28 mouse cellular contexts compared by ENCODE assay signal in genomic region chr14:89242159-89242558, GRCm38 (mm10).
"Had no signal": no experiment of that assay in that cellular context is flagged by ENCODE, and none has a peak within 500 bp of the region (broad histone marks: within the 10 kb centered on the region; RNA-seq: fewer than 3 reads in every experiment).

No protein-coding gene starts in this region.

- H3K4me2 ChIP-seq: embryonic facial prominence, embryonic 12.5 days; embryonic facial prominence, embryonic 13.5 days; embryonic facial prominence, embryonic 15.5 days; forebrain, embryonic 12.5 days; forebrain, embryonic 15.5 days had no signal

- DNase-seq: cerebellum, adult 2 months; cerebellum, adult 8-10 months; cerebellum, adult 9-10 months; cerebellum, adult 9-11 months; cerebellum, postnatal 10 days; cerebellum, postnatal 14 days; cerebellum, postnatal 25 days; cerebellum, postnatal 36 days; embryo, embryonic 11 days; forebrain, postnatal 0 days; gastrocnemius, adult 2 months; gastrocnemius, postnatal 10 days; gastrocnemius, postnatal 14 days; gastrocnemius, postnatal 25 days; gastrocnemius, postnatal 36 days; heart, adult 11 months; heart, adult 18-20 months; heart, adult 2 months had no signal

- H3K9ac ChIP-seq: embryonic facial prominence, embryonic 12.5 days; embryonic facial prominence, embryonic 13.5 days; embryonic facial prominence, embryonic 15.5 days; forebrain, embryonic 12.5 days; forebrain, embryonic 15.5 days; forebrain, postnatal 0 days had no signal

- H3K36me3 ChIP-seq: embryonic facial prominence, embryonic 10.5 days; embryonic facial prominence, embryonic 12.5 days; embryonic facial prominence, embryonic 13.5 days; embryonic facial prominence, embryonic 15.5 days; forebrain, embryonic 10.5 days; forebrain, embryonic 12.5 days; forebrain, embryonic 15.5 days had no signal

- H3K4me3 ChIP-seq: embryonic facial prominence, embryonic 10.5 days; embryonic facial prominence, embryonic 12.5 days; embryonic facial prominence, embryonic 13.5 days; embryonic facial prominence, embryonic 15.5 days; erythroblast, embryonic 14.5 days; forebrain, embryonic 10.5 days; forebrain, embryonic 12.5 days; forebrain, embryonic 15.5 days; gastrocnemius, adult 2 months; heart, adult 2 months had no signal

- H3K27ac ChIP-seq: embryonic facial prominence, embryonic 10.5 days; embryonic facial prominence, embryonic 12.5 days; embryonic facial prominence, embryonic 13.5 days; embryonic facial prominence, embryonic 15.5 days; forebrain, embryonic 10.5 days; forebrain, embryonic 12.5 days; forebrain, embryonic 15.5 days; gastrocnemius, adult 2 months; heart, adult 2 months had no signal

- H3K27me3 ChIP-seq: embryonic facial prominence, embryonic 12.5 days; embryonic facial prominence, embryonic 13.5 days; embryonic facial prominence, embryonic 15.5 days; forebrain, embryonic 12.5 days; forebrain, embryonic 15.5 days had no signal

- ATAC-seq: forebrain, embryonic 14.5 days; forebrain, embryonic 15.5 days; forebrain, embryonic 16.5 days; forebrain, postnatal 0 days had no signal

- H3K4me1 ChIP-seq: embryonic facial prominence, embryonic 10.5 days; embryonic facial prominence, embryonic 12.5 days; embryonic facial prominence, embryonic 13.5 days; embryonic facial prominence, embryonic 15.5 days; forebrain, embryonic 10.5 days; forebrain, embryonic 12.5 days; forebrain, embryonic 15.5 days had no signal

- H3K9me3 ChIP-seq: embryonic facial prominence, embryonic 10.5 days; embryonic facial prominence, embryonic 12.5 days; embryonic facial prominence, embryonic 13.5 days; embryonic facial prominence, embryonic 15.5 days; forebrain, embryonic 10.5 days; forebrain, embryonic 12.5 days; forebrain, embryonic 15.5 days had no signal
